Mouse (Mus musculus): ENCODE data around the gene Baz2a.
A peak's percentile ranks its signal among the peaks of the same experiment; 100 is the strongest.

Baz2a gene

GRCm38 (mm10) chr10:128175996-128176755 is 84.8 kb downstream of the Baz2a start:
- DNase-seq (ENCODE audit: low read depth, low spot score): peak; percentile 83

GRCm38 (mm10) chr10:128177316-128177715 is 85.9 kb downstream of the Baz2a start:
- no peak for DNase-seq (ENCODE audit: low read depth, low spot score)

Measured in forelimb bud, embryonic 11.5 days (tissue).